Mouse (Mus musculus) MEL (cell line): ENCODE measurements around the gene Cdh6. TPM values are rescaled to one million over a fixed set of nuclear protein-coding genes. Genes with fewer than 3 reads are reported as not detected.

ENCODE experiments used
- DNase-seq: peaks from one replicate; pipeline ENCODE4 v3.0.0; 2011; ENCODE audit warnings: low read depth, low spot score
- H3K27ac ChIP-seq: 2 replicates; pipeline ENCODE4 v1.5.1; 2012; ENCODE audit warnings: low read depth, mild to moderate bottlenecking, control low read depth, low read length, moderate library complexity; ENCODE audit not compliant: control insufficient read depth
- H3K27me3 ChIP-seq, 2 experiments: fragments of 150-350 bp in 1 of 2; sonication (generic) in 1 of 2; 2 replicates each; pipeline ENCODE4 v1.6.1; 2012; ENCODE audit warnings: low read length in 2 of 2, mild to moderate bottlenecking in 2 of 2, improper control_type of control experiment in 1 of 2, moderate library complexity in 1 of 2; ENCODE audit not compliant: insufficient read depth in 2 of 2, control insufficient read depth in 1 of 2
- H3K36me3 ChIP-seq, 2 experiments: 2 replicates each; pipeline ENCODE4 v1.6.1; 2012 to 2014; ENCODE audit warnings: low read length in 2 of 2, improper control_type of control experiment in 1 of 2, inconsistent platforms in 1 of 2, mild to moderate bottlenecking in 1 of 2; ENCODE audit not compliant: insufficient read depth in 2 of 2, control insufficient read depth in 1 of 2
- H3K4me1 ChIP-seq, 2 experiments: fragments of 150-350 bp in 1 of 2; sonication (generic) in 1 of 2; 2 replicates each; pipeline ENCODE4 v1.6.1; 2012; ENCODE audit warnings: low read length in 2 of 2, improper control_type of control experiment in 1 of 2, mild to moderate bottlenecking in 1 of 2; ENCODE audit not compliant: insufficient read depth in 2 of 2, control insufficient read depth in 1 of 2
- H3K4me3 ChIP-seq, 2 experiments: fragments of 150-350 bp in 1 of 2; sonication (generic) in 1 of 2; 2 replicates each; pipeline ENCODE4 v1.5.1; 2012; ENCODE audit warnings: low read depth in 2 of 2, low read length in 2 of 2, mild to moderate bottlenecking in 2 of 2, moderate library complexity in 2 of 2, control low read depth in 1 of 2, improper control_type of control experiment in 1 of 2; ENCODE audit not compliant: control insufficient read depth in 1 of 2, insufficient read depth in 1 of 2
- H3K79me2 ChIP-seq: 2 replicates; pipeline ENCODE4 v1.6.1; 2012; ENCODE audit warnings: mild to moderate bottlenecking, low read length, moderate library complexity; ENCODE audit not compliant: control insufficient read depth, poor library complexity, insufficient read depth
- H3K9ac ChIP-seq: 2 replicates; pipeline ENCODE4 v1.6.1; 2012; ENCODE audit warnings: low read depth, mild to moderate bottlenecking, control low read depth, low read length, moderate library complexity; ENCODE audit not compliant: control insufficient read depth, poor library complexity, severe bottlenecking
- H3K9me3 ChIP-seq: fragments of 150-350 bp; sonication (generic); replicated peaks from 2 replicates; pipeline ENCODE4 v1.6.1; 2012; ENCODE audit warnings: mild to moderate bottlenecking, low read length, improper control_type of control experiment, moderate library complexity; ENCODE audit not compliant: insufficient read depth
- BHLHE40 ChIP-seq: IDR thresholded peaks from 2 replicates; pipeline ENCODE4 v1.6.1; 2012; ENCODE audit warnings: low read depth, mild to moderate bottlenecking, inconsistent platforms, low read length, improper control_type of control experiment, borderline replicate concordance
- CHD2 ChIP-seq: IDR thresholded peaks from 2 replicates; pipeline ENCODE4 v1.6.1; 2011; ENCODE audit warnings: low read length, improper control_type of control experiment
- E2F4 ChIP-seq: IDR thresholded peaks from 2 replicates; pipeline ENCODE4 v1.6.1; 2011; ENCODE audit warnings: low read depth, low read length, improper control_type of control experiment, borderline replicate concordance
- ETS1 ChIP-seq: IDR thresholded peaks from 2 replicates; pipeline ENCODE4 v1.6.1; 2012; ENCODE audit warnings: low read depth, mild to moderate bottlenecking, inconsistent platforms, low read length, improper control_type of control experiment, moderate library complexity
- HCFC1 ChIP-seq: IDR thresholded peaks from 2 replicates; pipeline ENCODE4 v1.6.1; 2012; ENCODE audit warnings: low read depth, mild to moderate bottlenecking, inconsistent platforms, low read length, improper control_type of control experiment, moderate library complexity
- JUND ChIP-seq: IDR thresholded peaks from 2 replicates; pipeline ENCODE4 v1.6.1; 2011; ENCODE audit warnings: low read depth, mild to moderate bottlenecking, improper control_type of control experiment, low read length
- KAT2A ChIP-seq: conservative IDR thresholded peaks from 2 replicates; pipeline ENCODE4 v1.6.1; 2012; ENCODE audit warnings: low read depth, low read length, improper control_type of control experiment, inconsistent platforms
- MAFK ChIP-seq: IDR thresholded peaks from 2 replicates; pipeline ENCODE4 v1.6.1; 2011; ENCODE audit warnings: low read depth, mild to moderate bottlenecking, low read length, improper control_type of control experiment, borderline replicate concordance
- MAZ ChIP-seq: IDR thresholded peaks from 2 replicates; pipeline ENCODE4 v1.6.1; 2012; ENCODE audit warnings: low read depth, mild to moderate bottlenecking, inconsistent platforms, low read length, improper control_type of control experiment
- MEF2A ChIP-seq: IDR thresholded peaks from 2 replicates; pipeline ENCODE4 v1.6.1; 2014; ENCODE audit warnings: low read depth, mild to moderate bottlenecking, inconsistent platforms, low read length, improper control_type of control experiment; ENCODE audit not compliant: poor library complexity, insufficient replicate concordance, severe bottlenecking; ENCODE audit errors: extremely low read depth
- MYC ChIP-seq: IDR thresholded peaks from 2 replicates; pipeline ENCODE4 v1.6.1; 2011; ENCODE audit warnings: low read depth, mild to moderate bottlenecking, low read length, improper control_type of control experiment, moderate library complexity
- NRF1 ChIP-seq: IDR thresholded peaks from 2 replicates; pipeline ENCODE4 v1.6.1; 2014; ENCODE audit warnings: low read depth, mild to moderate bottlenecking, inconsistent platforms, low read length, improper control_type of control experiment, moderate library complexity; ENCODE audit not compliant: poor library complexity, insufficient read depth, severe bottlenecking
- SIN3A ChIP-seq: IDR thresholded peaks from 2 replicates; pipeline ENCODE4 v1.6.1; 2012; ENCODE audit warnings: low read length, improper control_type of control experiment, inconsistent platforms
- TBP ChIP-seq: IDR thresholded peaks from 2 replicates; pipeline ENCODE4 v1.8.0; 2011; ENCODE audit warnings: low read depth, low read length, improper control_type of control experiment
- TCF12 ChIP-seq: IDR thresholded peaks from 2 replicates; pipeline ENCODE4 v1.6.1; 2014; ENCODE audit warnings: low read depth, mild to moderate bottlenecking, inconsistent platforms, low read length, improper control_type of control experiment, moderate library complexity
- USF2 ChIP-seq, 2 experiments: IDR thresholded peaks; 2 replicates each; pipeline ENCODE4 v1.6.1; 2011 to 2012; ENCODE audit warnings: improper control_type of control experiment in 2 of 2, low read length in 2 of 2, borderline replicate concordance in 1 of 2, inconsistent platforms in 1 of 2, low read depth in 1 of 2, mild to moderate bottlenecking in 1 of 2; ENCODE audit not compliant: insufficient read depth in 1 of 2
- ZC3H11A ChIP-seq: IDR thresholded peaks from 2 replicates; pipeline ENCODE4 v1.6.1; 2012; ENCODE audit warnings: low read depth, mild to moderate bottlenecking, inconsistent platforms, low read length, improper control_type of control experiment
- ZKSCAN1 ChIP-seq: IDR thresholded peaks from 2 replicates; pipeline ENCODE4 v1.6.1; 2012; ENCODE audit warnings: low read depth, mild to moderate bottlenecking, inconsistent platforms, low read length, improper control_type of control experiment, moderate library complexity
- ZMIZ1 ChIP-seq: IDR thresholded peaks from 2 replicates; pipeline ENCODE4 v1.6.1; 2012; ENCODE audit warnings: low read depth, mild to moderate bottlenecking, inconsistent platforms, low read length, improper control_type of control experiment, moderate library complexity
- ZNF384 ChIP-seq: IDR thresholded peaks from 2 replicates; pipeline ENCODE4 v1.6.1; 2012; ENCODE audit warnings: low read depth, mild to moderate bottlenecking, inconsistent platforms, low read length, improper control_type of control experiment
- polyA plus RNA-seq, 2 experiments: library from polyadenylated mRNA; stranded (reverse) in 1 of 2; unstranded in 1 of 2; fragments of >175 nt in 1 of 2; fragments of >200 nt in 1 of 2; gene quantifications; 2 replicates each; pipeline versions ENCODE4 v1.2.1 to v1.2.4; 2012; ENCODE audit warnings: low replicate concordance in 2 of 2, low read depth in 1 of 2; ENCODE audit not compliant: insufficient read length in 2 of 2, insufficient read depth in 1 of 2, missing spikeins in 1 of 2
- total RNA-seq: library from RNA; depleted of rRNA; stranded (reverse); fragments of 300-350 nt; gene quantifications from 2 replicates; pipeline ENCODE4 v1.2.3, GENCODE M21; 2012

Cdh6 gene
- total and polyA plus RNA-seq, 3 experiments: not detected

- H3K36me3 ChIP-seq: no peaks in the 10 kb centered on the region
- H3K4me3 ChIP-seq: no peak overlapping the region
- no peak overlapping the region for H3K9ac ChIP-seq
- no peaks in the 10 kb centered on the region for H3K9me3 ChIP-seq
- H3K27me3 ChIP-seq: no peaks in the 10 kb centered on the region
- peaks cover 0 to 4% of the 10 kb centered on the region in 2 experiments; a peak in 1 of 4 replicates for H3K4me1 ChIP-seq
- no peaks in the 10 kb centered on the region for H3K79me2 ChIP-seq
- DNase-seq: peak; percentile 12
- TF ChIP-seq JUND (no peak), E2F4 (no peak), ZMIZ1 (no peak), USF2 (IDR thresholded peaks at IDR 0.05; ENCODE audit: borderline replicate concordance in 1 of 2, insufficient read depth in 1 of 2, low read depth in 1 of 2, low read length in 2 of 2) (no peak), TBP (no peak), ETS1 (0 out of 2 replicates have a peak, but pooled peaks have one; percentile 13), TCF12 (0 out of 2 replicates have a peak, but pooled peaks have one; percentile 15), BHLHE40 (no peak), ZC3H11A (no peak), CHD2 (no peak), MAZ (no peak), HCFC1 (no peak), SIN3A (no peak), ZNF384 (peak; percentile 97), NRF1 (no peak), MAFK (no peak)
- no peak overlapping the region for H3K27ac ChIP-seq
Measured at GRCm38 (mm10) chr15:13165094-13165885, 8.2 kb downstream of the Cdh6 start.

DNA sequence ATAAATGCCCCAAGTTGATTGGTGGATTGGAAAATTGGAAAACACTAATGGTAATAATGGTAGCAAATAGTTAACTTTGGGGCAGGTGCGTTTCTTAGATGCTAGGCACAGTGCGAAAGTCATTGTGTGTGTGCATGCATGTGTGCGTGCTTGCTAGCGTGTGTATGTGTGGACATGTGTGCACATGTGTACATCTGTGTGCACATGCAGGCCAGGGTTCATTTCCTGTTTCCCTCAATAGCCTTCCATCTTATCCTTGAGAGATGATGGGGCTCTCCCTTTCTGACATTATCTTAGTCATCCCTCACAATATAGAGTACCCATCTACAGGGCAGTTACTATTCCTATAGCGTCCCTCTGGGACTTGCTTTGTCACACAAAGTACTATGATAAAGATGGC, 17.7 kb downstream of the Cdh6 start:
- Histone ChIP-seq H3K4me3 (no peak overlapping the region), H3K36me3 (no peaks in the 10 kb centered on the region), H3K27ac (no peak overlapping the region), H3K9ac (no peak overlapping the region), H3K27me3 (no peaks in the 10 kb centered on the region; a peak in 1 of 4 replicates), H3K4me1 (no peaks in the 10 kb centered on the region), H3K79me2 (no peaks in the 10 kb centered on the region), H3K9me3 (no peaks in the 10 kb centered on the region)
- TF ChIP-seq SIN3A: no peak
- TF ChIP-seq MAZ: no peak
- TF ChIP-seq ZMIZ1: no peak
- no peak for TF ChIP-seq BHLHE40
- TF ChIP-seq MYC: no peak
- TF ChIP-seq MEF2A: no peak
- TF ChIP-seq MAFK: no peak
- no peak for TF ChIP-seq KAT2A
- TF ChIP-seq ZNF384: no peak
- TF ChIP-seq ZKSCAN1: no peak
- TF ChIP-seq USF2 (IDR thresholded peaks at IDR 0.05; ENCODE audit: borderline replicate concordance in 1 of 2, insufficient read depth in 1 of 2, low read depth in 1 of 2, low read length in 2 of 2): no peak
- TF ChIP-seq E2F4: no peak
- no peak for TF ChIP-seq NRF1
- no peak for TF ChIP-seq ZC3H11A
- no peak for TF ChIP-seq HCFC1
- TF ChIP-seq ETS1: no peak
- DNase-seq: no peak
